Mouse (Mus musculus) kidney, adult 2 months (tissue): ENCODE results near the gene Tns3. TPM values are rescaled to one million over a fixed set of nuclear protein-coding genes. Genes with fewer than 3 reads are reported as not detected.

Experiments used
- DNase-seq: peaks from one replicate; pipeline ENCODE4 v3.0.0; 2021
- H3K27ac ChIP-seq: fragments of 200-500 bp; 2 replicates; pipeline ENCODE4 v1.5.1; 2012; ENCODE audit warnings: low read depth, low read length, control low read depth, inconsistent platforms; ENCODE audit not compliant: insufficient read depth
- H3K27me3 ChIP-seq: fragments of 200-500 bp; replicated peaks from 2 replicates; pipeline ENCODE4 v1.6.1; 2012; ENCODE audit warnings: mild to moderate bottlenecking, moderate library complexity, low read length, inconsistent platforms; ENCODE audit not compliant: control insufficient read depth, insufficient read depth
- H3K36me3 ChIP-seq: fragments of 200-500 bp; 2 replicates; pipeline ENCODE4 v1.6.1; 2012; ENCODE audit warnings: mild to moderate bottlenecking, moderate library complexity, low read length, inconsistent platforms; ENCODE audit not compliant: control insufficient read depth, insufficient read depth
- H3K4me1 ChIP-seq: fragments of 200-500 bp; 2 replicates; pipeline ENCODE4 v1.6.1; 2011; ENCODE audit warnings: low read length; ENCODE audit not compliant: control insufficient read depth, insufficient read depth
- H3K4me3 ChIP-seq: fragments of 200-500 bp; 2 replicates; pipeline ENCODE4 v1.5.1; 2011; ENCODE audit warnings: mild to moderate bottlenecking, low read depth, low read length, control low read depth; ENCODE audit not compliant: insufficient read depth
- CTCF ChIP-seq: fragments of 200-500 bp; conservative IDR thresholded peaks from 2 replicates; pipeline ENCODE4 v1.5.1; 2011; ENCODE audit warnings: low read depth, mild to moderate bottlenecking, control low read depth, low read length, moderate library complexity, mixed read lengths; ENCODE audit not compliant: insufficient read depth, insufficient read length
- POLR2A ChIP-seq: fragments of 200-500 bp; IDR thresholded peaks from one replicate; pipeline ENCODE4 v1.6.1; 2011; ENCODE audit warnings: low read depth, low read length, control low read depth
- WGBS: fragments of 180-500 bp; shearing (Covaris S2); methylation state at CpG from one replicate; pipeline ENCODE4 v1.1.7; 2018; 5-methylcytosine and 5-hydroxymethylcytosine counted together
- polyA plus RNA-seq: library from polyadenylated mRNA; depleted of rRNA; stranded (reverse); fragments of >200 nt; gene quantifications from 2 replicates; pipeline ENCODE4 v1.2.3, GENCODE M21; 2012

Gene Tns3
- polyA plus RNA-seq, 1 experiment: 63.7 TPM

DNA sequence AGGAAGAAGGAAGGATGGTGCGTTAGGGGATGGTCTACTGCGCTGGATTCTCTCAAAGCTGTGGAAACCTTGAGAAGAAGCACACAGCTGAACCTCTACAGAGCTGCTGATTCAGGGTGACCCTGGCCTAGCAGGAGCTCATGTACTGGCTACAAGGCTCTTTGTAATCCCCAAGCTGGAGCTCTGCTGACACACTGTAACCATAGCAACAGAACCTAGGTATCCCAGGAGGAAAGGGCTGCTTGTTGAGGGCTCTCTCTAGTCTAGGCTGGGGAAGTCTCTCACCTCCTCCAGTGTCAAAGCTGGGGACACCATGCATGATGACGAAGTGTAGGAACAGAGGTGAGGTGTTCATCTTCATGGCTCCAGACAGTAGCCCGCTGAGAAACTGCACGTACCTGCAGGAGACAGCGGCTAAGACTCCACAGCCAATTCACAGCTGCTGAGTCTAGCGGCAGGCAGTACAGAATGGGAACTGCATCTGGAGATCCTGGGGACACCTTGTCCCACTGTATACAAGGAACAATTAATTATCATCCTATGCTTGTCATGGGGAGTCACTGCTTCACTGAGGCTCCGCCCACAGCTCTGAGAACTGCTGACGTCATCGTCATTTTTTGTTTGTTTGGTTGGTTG lies 132.1 kb downstream of the Tns3 start:
- H3K4me3 ChIP-seq: no peak overlapping the region
- peaks cover 1% of the 10 kb centered on the region; the same call in 1 of the 2 replicates for H3K36me3 ChIP-seq
- WGBS: 90% methylated on average over 10 of the region's 10 CpGs
- TF ChIP-seq POLR2A (no peak), CTCF (no peak)
- H3K27ac ChIP-seq: no peak overlapping the region
- H3K4me1 ChIP-seq: no peaks in the 10 kb centered on the region; the same call in 1 of the 2 replicates
- no peaks in the 10 kb centered on the region for H3K27me3 ChIP-seq
- DNase-seq: no peak

DNA sequence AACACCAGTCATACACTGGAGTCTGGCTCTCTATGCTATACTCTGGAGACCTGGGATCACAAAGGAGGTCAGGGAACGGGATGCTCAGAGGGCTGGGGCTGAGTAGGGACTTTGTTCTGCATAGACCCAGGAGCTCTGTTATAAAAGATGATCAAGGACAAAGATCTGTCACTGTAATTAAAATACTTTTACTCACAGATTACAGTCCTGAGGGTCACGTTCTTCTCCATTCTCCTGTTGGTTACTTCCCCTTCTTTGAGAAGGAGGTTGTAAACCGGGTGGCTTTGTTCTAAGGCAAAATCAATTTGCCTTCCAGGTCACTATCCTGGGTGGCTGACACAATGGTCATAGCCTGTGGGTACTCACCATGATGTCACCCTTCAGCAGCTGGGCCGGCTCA lies 133.8 kb downstream of the Tns3 start:
- DNase-seq: no peak
- Histone ChIP-seq H3K4me3 (no peak overlapping the region), H3K27ac (no peak overlapping the region), H3K4me1 (peaks cover 5% of the 10 kb centered on the region), H3K36me3 (peaks cover 1% of the 10 kb centered on the region; the same call in 1 of the 2 replicates), H3K27me3 (no peaks in the 10 kb centered on the region)
- 71% methylated on average over 4 of the region's 4 CpGs for WGBS
- TF ChIP-seq CTCF: no peak
- no peak for TF ChIP-seq POLR2A

DNA sequence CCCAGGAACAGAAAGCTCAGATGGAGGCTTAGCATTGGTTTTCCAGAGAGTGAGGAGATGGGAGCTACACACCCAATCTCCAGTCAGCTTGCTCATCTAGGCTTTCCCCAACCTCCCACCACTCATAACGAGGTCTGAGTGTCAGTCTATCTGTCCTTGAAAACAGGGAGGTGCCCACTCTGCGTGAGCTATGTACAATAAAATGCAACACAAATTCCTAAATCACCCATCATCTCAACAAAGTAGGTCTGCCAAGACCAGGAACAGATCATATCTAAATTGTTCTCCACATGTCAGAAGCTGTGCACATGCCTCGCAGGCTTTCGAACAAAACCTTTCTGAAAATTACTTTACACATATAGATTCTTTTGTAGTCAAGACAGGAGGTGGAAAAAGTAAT lies 134.3 kb downstream of the Tns3 start:
- H3K36me3 ChIP-seq: peaks cover 1% of the 10 kb centered on the region; the same call in 1 of the 2 replicates
- WGBS: 80% methylated on average over 4 of the region's 4 CpGs
- TF ChIP-seq POLR2A: no peak
- TF ChIP-seq CTCF: no peak
- H3K4me1 ChIP-seq: peaks cover 5% of the 10 kb centered on the region
- no peak for DNase-seq
- no peak overlapping the region for H3K4me3 ChIP-seq
- H3K27ac ChIP-seq: no peak overlapping the region
- no peaks in the 10 kb centered on the region for H3K27me3 ChIP-seq

DNA sequence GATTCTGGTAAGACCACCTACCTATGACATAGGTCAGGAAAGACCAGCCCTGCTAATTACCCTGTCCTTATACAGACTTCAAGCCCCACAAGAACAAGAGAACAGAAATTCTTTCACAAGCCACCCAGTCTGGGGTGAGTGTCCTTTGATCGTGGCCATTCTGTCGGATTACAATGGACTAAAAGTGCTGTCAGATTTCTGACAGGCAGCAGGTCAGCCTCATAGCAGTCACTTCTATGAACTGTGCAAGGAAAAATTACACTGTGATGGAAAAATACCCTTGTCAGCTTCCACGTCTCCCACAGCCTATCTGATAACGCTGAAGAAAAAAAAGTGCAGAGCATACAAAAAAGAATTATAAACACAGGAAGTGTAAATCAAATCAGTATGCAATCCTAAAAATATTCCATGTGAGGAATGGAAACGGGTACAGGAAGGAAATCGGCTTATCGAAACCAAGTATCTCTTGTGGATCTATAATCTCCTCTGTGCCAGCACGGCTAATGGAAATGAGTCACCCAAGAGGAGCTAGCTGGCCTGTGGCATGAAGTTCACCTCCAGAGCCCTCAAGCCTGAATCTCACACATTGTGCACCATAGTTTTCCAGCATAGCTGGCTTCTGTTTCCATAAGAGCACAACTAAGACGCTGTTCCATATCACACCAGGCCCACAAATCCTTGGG lies 138.7 kb downstream of the Tns3 start:
- peak overlapping the region; percentile 58 for H3K27ac ChIP-seq

DNA sequence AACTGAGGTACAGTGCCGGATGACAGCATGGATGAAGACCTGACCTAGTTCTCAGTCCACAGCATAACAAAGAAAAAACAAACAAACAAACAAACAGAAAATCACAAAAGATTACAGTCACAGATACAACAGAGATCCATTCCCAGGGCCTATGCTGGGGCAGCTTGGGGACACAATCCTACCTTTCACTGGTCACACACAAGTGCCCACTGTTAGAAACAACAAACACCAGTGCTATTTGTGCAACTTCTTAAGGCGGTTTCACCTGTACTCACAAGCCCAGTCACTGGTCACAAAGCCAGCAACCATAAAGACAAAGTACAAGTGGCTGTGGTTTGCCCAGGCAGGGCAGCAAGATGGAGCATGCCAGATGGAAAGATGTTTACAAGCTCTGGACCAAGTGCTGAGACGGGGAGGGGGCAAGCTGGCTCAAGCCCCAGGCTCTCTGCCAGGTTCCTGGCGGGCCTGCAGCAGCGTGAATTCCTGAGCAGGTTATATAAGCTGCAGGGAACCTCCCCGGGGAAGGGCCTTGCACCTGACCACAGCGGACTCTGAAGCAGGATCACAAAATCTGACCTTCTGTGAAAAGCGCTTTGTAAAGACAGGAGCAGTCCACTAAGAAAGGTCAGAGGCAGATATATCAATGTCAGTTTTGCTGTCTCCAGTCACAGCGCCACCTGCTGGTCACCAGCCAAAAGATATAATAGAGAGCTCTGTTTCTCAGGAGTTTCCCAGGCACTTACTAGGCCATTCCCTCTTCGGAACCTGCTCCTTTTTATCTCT lies 140.8 kb downstream of the Tns3 start:
- peak overlapping the region; percentile 83 for H3K27ac ChIP-seq
- no peak overlapping the region for H3K4me3 ChIP-seq
- peaks cover 1% of the 10 kb centered on the region for H3K36me3 ChIP-seq
- H3K4me1 ChIP-seq: peaks cover 22% of the 10 kb centered on the region
- WGBS: 18% methylated on average over 10 of the region's 10 CpGs
- DNase-seq: peak; percentile 96
- no peaks in the 10 kb centered on the region for H3K27me3 ChIP-seq
- TF ChIP-seq CTCF (peak; percentile 86), POLR2A (no peak)

More for the DNA sequence above, 138.7 kb downstream of the Tns3 start:
- Histone ChIP-seq H3K4me3 (no peak overlapping the region), H3K4me1 (peaks cover 22% of the 10 kb centered on the region), H3K27me3 (no peaks in the 10 kb centered on the region), H3K36me3 (peaks cover 1% of the 10 kb centered on the region; the same call in 1 of the 2 replicates)
- DNase-seq: peak; percentile 34
- TF ChIP-seq POLR2A (no peak), CTCF (no peak)
- WGBS: 51% methylated on average over 9 of the region's 9 CpGs

DNA sequence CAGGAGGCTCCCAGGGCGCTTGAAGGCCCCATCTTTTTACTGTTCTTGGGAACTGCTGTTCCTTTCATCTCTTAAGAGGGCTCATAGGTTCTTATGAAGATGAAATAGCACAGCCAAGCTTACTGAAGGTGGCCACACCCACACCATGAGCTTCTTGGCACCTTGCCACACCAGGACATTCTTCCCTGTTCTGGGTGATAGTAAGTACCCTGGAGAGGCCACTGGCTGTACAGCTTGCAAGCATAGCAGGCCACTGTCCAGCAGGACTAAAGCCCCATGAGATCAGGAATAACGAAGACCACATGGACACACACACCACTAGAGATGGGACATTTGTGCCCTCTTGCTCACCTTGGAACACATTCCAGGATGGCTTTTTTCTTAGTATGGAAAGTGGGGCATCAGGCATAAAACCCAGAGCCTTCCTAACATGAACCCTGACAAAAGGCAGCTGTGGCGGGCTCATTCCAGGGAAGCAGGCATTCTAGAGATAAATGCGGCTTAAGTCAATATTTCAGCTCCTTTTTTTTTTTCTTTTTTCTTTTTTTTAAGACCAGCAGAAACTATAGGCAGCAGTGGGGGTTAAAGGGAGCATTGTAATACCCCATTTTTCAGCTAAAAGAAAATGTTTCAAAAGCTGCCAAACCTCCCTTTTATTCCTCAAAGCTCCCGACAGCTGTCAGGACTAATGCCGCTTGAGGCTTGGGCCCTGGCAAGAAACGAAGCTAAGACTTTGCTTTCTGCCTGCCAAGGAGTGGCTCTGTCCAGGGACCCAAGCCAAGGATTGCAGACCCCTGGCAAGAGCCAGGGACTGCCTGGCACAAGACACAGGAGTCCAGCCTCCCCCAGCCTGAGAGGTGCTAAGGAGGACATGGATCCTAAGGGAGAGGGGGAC lies 150.7 kb downstream of the Tns3 start:
- H3K4me1 ChIP-seq: no peaks in the 10 kb centered on the region; the same call in 1 of the 2 replicates
- no peaks in the 10 kb centered on the region for H3K36me3 ChIP-seq
- no peak overlapping the region for H3K4me3 ChIP-seq
- no peak overlapping the region for H3K27ac ChIP-seq
- DNase-seq: peak; percentile 63
- 76% methylated on average over 7 of the region's 7 CpGs for WGBS
- H3K27me3 ChIP-seq: no peaks in the 10 kb centered on the region
- TF ChIP-seq CTCF: no peak
- no peak for TF ChIP-seq POLR2A
